Mouse (Mus musculus): ENCODE data around the gene Myo1d. TPM values are rescaled to one million over a fixed set of nuclear protein-coding genes. Genes with fewer than 3 reads are reported as not detected.
A peak's percentile ranks its signal among the peaks of the same experiment; 100 is the strongest.

The Myo1d gene
- polyA plus RNA-seq, 1 experiment from 2014 or later, result 11.3 TPM

DNA sequence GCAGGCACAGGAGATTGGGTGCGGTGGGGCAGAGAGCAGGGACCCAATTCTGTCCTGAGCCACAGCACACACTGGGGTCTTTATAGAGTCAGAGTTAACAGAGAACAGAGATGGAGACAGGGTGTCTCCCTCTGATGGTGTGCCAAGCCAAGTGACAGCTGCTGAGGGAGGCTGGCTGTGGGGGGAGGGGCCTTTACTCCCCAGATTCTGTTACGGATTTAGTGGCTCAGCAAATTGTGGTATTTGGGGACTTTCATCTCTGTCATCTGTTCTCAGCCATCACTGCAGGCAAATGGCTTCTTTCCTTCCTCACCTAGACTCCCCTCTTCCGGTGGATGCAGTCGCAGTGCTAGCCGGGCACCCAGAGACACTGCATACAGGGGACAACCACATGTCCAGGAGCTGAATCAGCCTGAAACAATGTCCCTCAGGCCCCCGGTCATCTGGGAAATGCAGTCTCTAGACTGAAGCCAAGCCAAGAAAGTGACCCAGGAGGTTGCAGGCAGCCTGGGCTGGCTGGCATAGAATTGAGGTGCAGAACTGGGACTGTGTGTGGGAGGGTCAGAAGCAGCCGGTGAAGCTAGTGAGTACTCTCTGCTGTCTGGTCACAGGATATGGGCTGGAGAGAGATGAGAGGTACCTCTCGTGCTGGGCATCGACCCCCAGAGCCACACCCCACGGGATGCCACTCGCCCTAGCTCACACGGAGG lies 290.5 kb downstream of the Myo1d start:
- peak overlapping the region; percentile 35; the same call in 1 of the 2 replicates for H3K9ac ChIP-seq
- no peak for ATAC-seq (ENCODE audit: insufficient number of reproducible peaks, low FRiP score)

DNA sequence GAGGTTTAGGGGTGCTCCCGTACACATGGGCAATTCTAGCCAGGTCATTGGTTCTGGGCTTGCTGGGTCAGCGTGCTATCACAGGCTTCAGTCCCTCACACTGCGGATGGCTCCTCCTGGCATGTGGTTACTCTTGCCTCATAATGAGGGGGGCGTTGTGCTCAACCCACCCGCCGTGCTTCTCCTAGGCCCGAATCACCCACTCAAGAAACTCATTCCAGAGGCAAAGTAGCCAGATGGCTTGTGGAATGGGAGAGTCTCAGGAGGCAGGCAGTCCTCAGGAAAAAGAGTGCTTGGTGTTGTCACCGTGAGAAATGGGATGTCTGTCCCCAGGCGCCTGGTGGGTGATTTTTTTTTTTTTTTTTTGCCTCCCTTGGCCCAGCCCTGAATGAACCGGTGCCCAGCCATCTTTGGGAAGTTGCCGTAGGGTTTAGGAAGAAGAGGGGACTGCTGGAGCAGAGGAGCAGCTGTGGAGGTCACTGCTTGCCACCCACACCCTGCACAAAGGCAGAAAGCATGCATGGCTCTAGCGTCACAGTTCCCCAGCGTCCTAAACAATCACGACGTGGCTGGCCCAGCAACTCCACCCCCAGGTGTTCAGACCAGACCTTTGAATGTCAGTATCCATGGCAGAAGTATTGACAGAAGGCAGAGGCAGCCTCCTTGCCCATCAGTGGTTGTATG lies 291.8 kb downstream of the Myo1d start:
- no peak for ATAC-seq (ENCODE audit: insufficient number of reproducible peaks, low FRiP score)
- no peak overlapping the region for H3K4me3 ChIP-seq
- 74% methylated on average over 15 of the region's 15 CpGs for WGBS
- H3K4me2 ChIP-seq, result no peak overlapping the region
- H3K9me3 ChIP-seq (replicated peaks), result no peaks in the 10 kb centered on the region
- H3K36me3 ChIP-seq, result no peaks in the 10 kb centered on the region
- H3K4me1 ChIP-seq (replicated peaks), result peaks cover 53% of the 10 kb centered on the region
- no peak overlapping the region for H3K9ac ChIP-seq
- H3K27ac ChIP-seq (ENCODE audit: poor library complexity, severe bottlenecking), result no peak overlapping the region
- 0 out of 2 replicates have a peak, but pooled peaks cover 10% of the 10 kb centered on the region for H3K27me3 ChIP-seq (replicated peaks)

More for the DNA sequence above, 290.5 kb downstream of the Myo1d start:
- no peaks in the 10 kb centered on the region for H3K9me3 ChIP-seq (replicated peaks)
- H3K4me3 ChIP-seq, result no peak overlapping the region
- H3K27me3 ChIP-seq (replicated peaks), result 0 out of 2 replicates have a peak, but pooled peaks cover 3% of the 10 kb centered on the region
- H3K4me1 ChIP-seq (replicated peaks), result peaks cover 53% of the 10 kb centered on the region
- H3K36me3 ChIP-seq, result no peaks in the 10 kb centered on the region
- WGBS, result 44% methylated on average over 12 of the region's 12 CpGs
- no peak overlapping the region for H3K4me2 ChIP-seq
- no peak overlapping the region for H3K27ac ChIP-seq (ENCODE audit: poor library complexity, severe bottlenecking)

DNA sequence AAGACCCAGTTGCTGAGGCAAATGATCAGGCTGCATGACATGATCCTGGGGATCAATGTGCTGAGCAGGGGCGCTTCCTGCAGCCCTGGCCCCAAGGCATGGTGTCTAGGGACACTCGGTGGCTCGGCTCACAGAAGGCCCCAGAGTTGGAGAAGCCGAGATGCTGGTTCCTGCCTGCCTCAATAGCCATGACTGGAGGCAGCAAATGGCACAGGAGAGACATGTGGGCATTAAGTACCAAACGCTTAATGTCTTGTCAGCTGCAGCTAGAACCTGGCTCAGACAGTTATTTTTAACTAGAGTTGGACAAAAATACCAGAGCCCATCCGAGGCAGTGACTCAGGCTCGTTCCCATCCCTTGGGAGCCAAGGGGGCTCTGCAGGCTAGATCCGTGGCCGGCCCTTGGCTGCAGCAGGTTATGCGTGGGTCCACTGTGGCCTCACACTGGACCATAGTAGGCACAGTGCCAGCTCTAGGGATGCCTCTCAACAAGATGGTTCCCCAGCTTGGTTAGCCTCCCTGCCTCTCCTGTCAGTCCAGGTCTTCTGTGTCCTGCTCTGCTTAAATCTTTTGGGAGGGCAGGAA lies 294.1 kb downstream of the Myo1d start:
- H3K4me3 ChIP-seq, result no peak overlapping the region
- ATAC-seq (ENCODE audit: insufficient number of reproducible peaks, low FRiP score), result no peak
- 57% methylated on average over 10 of the region's 10 CpGs for WGBS
- no peak overlapping the region for H3K4me2 ChIP-seq
- H3K9ac ChIP-seq, result no peak overlapping the region
- no peak overlapping the region for H3K27ac ChIP-seq (ENCODE audit: poor library complexity, severe bottlenecking)
- 0 out of 2 replicates have a peak, but pooled peaks cover 10% of the 10 kb centered on the region for H3K27me3 ChIP-seq (replicated peaks)
- no peaks in the 10 kb centered on the region for H3K9me3 ChIP-seq (replicated peaks)
- peaks cover 42% of the 10 kb centered on the region for H3K4me1 ChIP-seq (replicated peaks)
- no peaks in the 10 kb centered on the region for H3K36me3 ChIP-seq

GRCm38 (mm10) chr11:80485120-80485551 lies 294.7 kb downstream of the Myo1d start:
- Histone ChIP-seq H3K4me1 (replicated peaks) (peaks cover 38% of the 10 kb centered on the region), H3K27ac (ENCODE audit: poor library complexity, severe bottlenecking) (no peak overlapping the region), H3K36me3 (no peaks in the 10 kb centered on the region), H3K9me3 (replicated peaks) (no peaks in the 10 kb centered on the region), H3K9ac (no peak overlapping the region), H3K27me3 (replicated peaks) (0 out of 2 replicates have a peak, but pooled peaks cover 10% of the 10 kb centered on the region), H3K4me2 (no peak overlapping the region), H3K4me3 (no peak overlapping the region)
- ATAC-seq (ENCODE audit: insufficient number of reproducible peaks, low FRiP score), result no peak
- WGBS, result 72% methylated on average over 9 of the region's 9 CpGs

DNA sequence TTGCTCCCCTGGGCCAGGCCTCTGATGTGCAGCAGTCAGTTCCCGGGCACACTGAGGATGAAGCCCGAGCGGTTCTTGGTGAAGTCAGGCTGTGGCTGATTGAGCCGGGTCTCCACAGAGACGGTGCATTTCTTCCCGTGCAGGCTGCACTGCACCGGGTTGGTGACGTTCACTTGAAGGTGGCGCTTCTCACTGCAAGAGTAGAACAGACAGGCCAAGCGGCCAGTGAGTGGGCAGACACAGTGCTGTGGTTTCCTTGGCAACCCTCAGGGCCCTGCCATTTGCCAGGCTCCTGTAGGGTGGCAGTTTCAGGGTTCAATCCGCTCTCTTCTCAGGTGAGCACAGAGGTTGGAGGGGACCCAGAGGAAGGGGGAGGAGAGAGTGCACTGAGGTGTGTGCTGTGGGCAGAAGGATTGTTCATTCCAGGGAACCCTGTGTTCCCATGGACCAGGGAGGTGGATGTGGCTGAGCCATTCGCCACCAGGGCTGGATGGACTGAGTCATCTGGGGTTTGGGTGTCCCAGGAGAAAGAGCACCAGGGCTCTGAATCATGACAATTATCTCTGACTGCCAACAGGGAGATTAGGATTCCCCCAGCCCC lies 295.5 kb downstream of the Myo1d start:
- Histone ChIP-seq H3K36me3 (peaks cover 6% of the 10 kb centered on the region; the same call in 1 of the 2 replicates), H3K4me2 (no peak overlapping the region), H3K4me3 (no peak overlapping the region), H3K27me3 (replicated peaks) (peaks cover 13% of the 10 kb centered on the region), H3K9me3 (replicated peaks) (no peaks in the 10 kb centered on the region), H3K9ac (no peak overlapping the region), H3K4me1 (replicated peaks) (peaks cover 29% of the 10 kb centered on the region), H3K27ac (ENCODE audit: poor library complexity, severe bottlenecking) (no peak overlapping the region)
- WGBS, result 57% methylated on average over 12 of the region's 12 CpGs
- ATAC-seq (ENCODE audit: insufficient number of reproducible peaks, low FRiP score), result no peak

- H3K4me3 ChIP-seq, result no peak overlapping the region
- no peak overlapping the region for H3K9ac ChIP-seq
- H3K4me2 ChIP-seq, result no peak overlapping the region
- ATAC-seq (ENCODE audit: insufficient number of reproducible peaks, low FRiP score), result no peak
- no peaks in the 10 kb centered on the region for H3K9me3 ChIP-seq (replicated peaks)
- peaks cover 6% of the 10 kb centered on the region; the same call in 1 of the 2 replicates for H3K36me3 ChIP-seq
- 71% methylated on average over 6 of the region's 6 CpGs for WGBS
- H3K4me1 ChIP-seq (replicated peaks), result peaks cover 23% of the 10 kb centered on the region
- H3K27me3 ChIP-seq (replicated peaks), result peaks cover 20% of the 10 kb centered on the region
- H3K27ac ChIP-seq (ENCODE audit: poor library complexity, severe bottlenecking), result no peak overlapping the region
Measured at GRCm38 (mm10) chr11:80483536-80484067, 296.2 kb downstream of the Myo1d start.

- no peak for ATAC-seq (ENCODE audit: insufficient number of reproducible peaks, low FRiP score)
- H3K27me3 ChIP-seq (replicated peaks), result peaks cover 25% of the 10 kb centered on the region
- no peaks in the 10 kb centered on the region for H3K9me3 ChIP-seq (replicated peaks)
- H3K4me2 ChIP-seq, result no peak overlapping the region
- H3K4me3 ChIP-seq, result no peak overlapping the region
- no peak overlapping the region for H3K9ac ChIP-seq
- H3K4me1 ChIP-seq (replicated peaks), result peaks cover 24% of the 10 kb centered on the region
- WGBS, result 85% methylated on average over 7 of the region's 7 CpGs
- peaks cover 6% of the 10 kb centered on the region; the same call in 1 of the 2 replicates for H3K36me3 ChIP-seq
- no peak overlapping the region for H3K27ac ChIP-seq (ENCODE audit: poor library complexity, severe bottlenecking)
Measured at GRCm38 (mm10) chr11:80482921-80483320, 296.9 kb downstream of the Myo1d start.

- peaks cover 6% of the 10 kb centered on the region; the same call in 1 of the 2 replicates for H3K36me3 ChIP-seq
- peaks cover 30% of the 10 kb centered on the region for H3K4me1 ChIP-seq (replicated peaks)
- H3K4me2 ChIP-seq, result no peak overlapping the region
- no peak for ATAC-seq (ENCODE audit: insufficient number of reproducible peaks, low FRiP score)
- H3K9ac ChIP-seq, result no peak overlapping the region
- no peak overlapping the region for H3K27ac ChIP-seq (ENCODE audit: poor library complexity, severe bottlenecking)
- no peak overlapping the region for H3K4me3 ChIP-seq
- 82% methylated on average over 10 of the region's 10 CpGs for WGBS
- H3K27me3 ChIP-seq (replicated peaks), result peaks cover 28% of the 10 kb centered on the region
- H3K9me3 ChIP-seq (replicated peaks), result no peaks in the 10 kb centered on the region
Measured at GRCm38 (mm10) chr11:80482347-80482746, 297.5 kb downstream of the Myo1d start.

GRCm38 (mm10) chr11:80481409-80482050 lies 298.3 kb downstream of the Myo1d start:
- Histone ChIP-seq H3K4me3 (no peak overlapping the region), H3K4me2 (no peak overlapping the region), H3K4me1 (replicated peaks) (peaks cover 24% of the 10 kb centered on the region), H3K36me3 (peaks cover 6% of the 10 kb centered on the region; the same call in 1 of the 2 replicates), H3K9ac (no peak overlapping the region), H3K27ac (ENCODE audit: poor library complexity, severe bottlenecking) (no peak overlapping the region), H3K9me3 (replicated peaks) (no peaks in the 10 kb centered on the region), H3K27me3 (replicated peaks) (peaks cover 28% of the 10 kb centered on the region)
- WGBS, result 75% methylated on average over 13 of the region's 13 CpGs
- no peak for ATAC-seq (ENCODE audit: insufficient number of reproducible peaks, low FRiP score)
